Mouse (Mus musculus) T-helper 17 cell (primary cell): Measurements from ENCODE around the gene P4hb.

Source experiments
- in situ Hi-C, 2 experiments: fragments of 300-600 bp; cut with MboI, MseI; formaldehyde crosslinking; loops; 1 replicate in 1 of 2; 2 replicates in 1 of 2; pipeline ENCODE4 v1.15.1; 2025; ENCODE audit warnings: high pct_unique_total_duplicates in 2 of 2

The P4hb gene

GRCm38 (mm10) chr11:120541907-120542306 lies 31.1 kb downstream of the P4hb start:
- in situ Hi-C loops, result no loop called here

GRCm38 (mm10) chr11:120539285-120540014 lies 33.6 kb downstream of the P4hb start:
- in situ Hi-C loops, result loop anchor here in 1 of 2 experiments (5.0 kb wide), 1 partner anchor 377 kb away; no protein-coding TSS in a partner anchor

GRCm38 (mm10) chr11:120538955-120539284 lies 34.1 kb downstream of the P4hb start:
- in situ Hi-C loops, result loop anchor here in 1 of 2 experiments (5.0 kb wide), 1 partner anchor 377 kb away; no protein-coding TSS in a partner anchor

- in situ Hi-C loops, result loop anchor here in 1 of 2 experiments (5.0 kb wide), 1 partner anchor 376 kb away; no protein-coding TSS in a partner anchor
Observed at GRCm38 (mm10) chr11:120538485-120538884, 34.6 kb downstream of the P4hb start.

GRCm38 (mm10) chr11:120535804-120536203 lies 37.2 kb downstream of the P4hb start:
- in situ Hi-C loops, result loop anchor here in 1 of 2 experiments (5.0 kb wide), 1 partner anchor 374 kb away; no protein-coding TSS in a partner anchor

GRCm38 (mm10) chr11:120535145-120535544 lies 37.9 kb downstream of the P4hb start:
- in situ Hi-C loops, result loop anchor here in 1 of 2 experiments (5.0 kb wide), 1 partner anchor 373 kb away; no protein-coding TSS in a partner anchor

- in situ Hi-C loops, result no loop called here
Observed at GRCm38 (mm10) chr11:120534093-120534492, 39.0 kb downstream of the P4hb start.

- in situ Hi-C loops, result no loop called here
Observed at GRCm38 (mm10) chr11:120531646-120532045, 41.4 kb downstream of the P4hb start.

- in situ Hi-C loops, result no loop called here
Observed at GRCm38 (mm10) chr11:120530085-120530964, 42.7 kb downstream of the P4hb start, which contains the start of gene Gcgr. Gcgr (plus strand) TSS chr11:120530699.

- in situ Hi-C loops, result loop anchor here in 1 of 2 experiments (10.0 kb wide), 1 partner anchor 526 kb away; no protein-coding TSS in a partner anchor
Observed at GRCm38 (mm10) chr11:120528903-120529302, 44.1 kb downstream of the P4hb start.

- in situ Hi-C loops, result loop anchor here in 1 of 2 experiments (10.0 kb wide), 1 partner anchor 527 kb away; no protein-coding TSS in a partner anchor
Observed at GRCm38 (mm10) chr11:120527690-120528354, 45.2 kb downstream of the P4hb start.

GRCm38 (mm10) chr11:120525959-120526358 lies 47.1 kb downstream of the P4hb start:
- in situ Hi-C loops, result loop anchor here in 1 of 2 experiments (10.0 kb wide), 1 partner anchor 529 kb away; no protein-coding TSS in a partner anchor

GRCm38 (mm10) chr11:120522581-120522980 lies 50.5 kb downstream of the P4hb start:
- in situ Hi-C loops, result loop anchor here in 1 of 2 experiments (10.0 kb wide), 1 partner anchor 532 kb away; no protein-coding TSS in a partner anchor

GRCm38 (mm10) chr11:120520967-120521540 lies 52.0 kb downstream of the P4hb start:
- in situ Hi-C loops, result loop anchor here in 1 of 2 experiments (10.0 kb wide), 1 partner anchor 534 kb away; no protein-coding TSS in a partner anchor

- in situ Hi-C loops, result loop anchor here in 1 of 2 experiments (10.0 kb wide), 1 partner anchor 534 kb away; no protein-coding TSS in a partner anchor
Observed at GRCm38 (mm10) chr11:120520498-120520897, 52.6 kb downstream of the P4hb start.

- in situ Hi-C loops, result loop anchor here in 1 of 2 experiments (10.0 kb wide), 1 partner anchor 535 kb away; no protein-coding TSS in a partner anchor
Observed at GRCm38 (mm10) chr11:120519738-120520137, 53.3 kb downstream of the P4hb start.

GRCm38 (mm10) chr11:120518558-120518957 lies 54.5 kb downstream of the P4hb start:
- in situ Hi-C loops, result no loop called here

GRCm38 (mm10) chr11:120518027-120518426 lies 55.0 kb downstream of the P4hb start:
- in situ Hi-C loops, result no loop called here

GRCm38 (mm10) chr11:120517147-120517546 lies 55.9 kb downstream of the P4hb start:
- in situ Hi-C loops, result no loop called here

- in situ Hi-C loops, result no loop called here
Observed at GRCm38 (mm10) chr11:120515611-120516010, 57.4 kb downstream of the P4hb start.
